Mouse (Mus musculus) gastrocnemius, postnatal 36 days (tissue): Measurements from ENCODE around the gene Psmc5. TPM values are rescaled to one million over a fixed set of nuclear protein-coding genes. Genes with fewer than 3 reads are reported as not detected.
A peak's percentile ranks its signal among the peaks of the same experiment; 100 is the strongest.
"Not testable (repeated sequence)": the region's sequence is repeated elsewhere in the genome, so short reads cannot be mapped to it uniquely, and the experiment has no call there.

Experiments used
- DNase-seq, 2 experiments: peaks; one replicate each; pipeline ENCODE4 v3.0.0; 2022
- intact Hi-C: fragments of 180-260 bp; cut with DNase I; formaldehyde crosslinking; loops from one replicate; pipeline ENCODE4 v1.15.1; 2025
- long read RNA-seq, 2 experiments: library from polyadenylated mRNA; stranded (forward); transcript quantifications; one replicate each; pipeline ENCODE4 v2.0.0; 2021
- total RNA-seq, 2 experiments: library from RNA; stranded (reverse); gene quantifications; 2 replicates each; pipeline ENCODE4 v1.2.3; 2021

Psmc5 gene
- 100 to 1,000 TPM; 122 to 134 TPM for total RNA-seq
- long read RNA-seq, experiment 1, transcript Psmc5-201 (11 exons, 1,316 nt) = major isoform, 268 of 304 reads
- long read RNA-seq, experiment 1, partial matches to known transcripts = 25 of 304 reads
- long read RNA-seq, experiment 1, other reads (novel, unspliced or antisense) = 11 of 304 reads
- long read RNA-seq, experiment 2, transcript Psmc5-201 (11 exons, 1,316 nt) = major isoform, 311 of 352 reads
- long read RNA-seq, experiment 2, partial matches to known transcripts = 33 of 352 reads
- long read RNA-seq, experiment 2, other reads (novel, unspliced or antisense) = 7 of 352 reads

DNA sequence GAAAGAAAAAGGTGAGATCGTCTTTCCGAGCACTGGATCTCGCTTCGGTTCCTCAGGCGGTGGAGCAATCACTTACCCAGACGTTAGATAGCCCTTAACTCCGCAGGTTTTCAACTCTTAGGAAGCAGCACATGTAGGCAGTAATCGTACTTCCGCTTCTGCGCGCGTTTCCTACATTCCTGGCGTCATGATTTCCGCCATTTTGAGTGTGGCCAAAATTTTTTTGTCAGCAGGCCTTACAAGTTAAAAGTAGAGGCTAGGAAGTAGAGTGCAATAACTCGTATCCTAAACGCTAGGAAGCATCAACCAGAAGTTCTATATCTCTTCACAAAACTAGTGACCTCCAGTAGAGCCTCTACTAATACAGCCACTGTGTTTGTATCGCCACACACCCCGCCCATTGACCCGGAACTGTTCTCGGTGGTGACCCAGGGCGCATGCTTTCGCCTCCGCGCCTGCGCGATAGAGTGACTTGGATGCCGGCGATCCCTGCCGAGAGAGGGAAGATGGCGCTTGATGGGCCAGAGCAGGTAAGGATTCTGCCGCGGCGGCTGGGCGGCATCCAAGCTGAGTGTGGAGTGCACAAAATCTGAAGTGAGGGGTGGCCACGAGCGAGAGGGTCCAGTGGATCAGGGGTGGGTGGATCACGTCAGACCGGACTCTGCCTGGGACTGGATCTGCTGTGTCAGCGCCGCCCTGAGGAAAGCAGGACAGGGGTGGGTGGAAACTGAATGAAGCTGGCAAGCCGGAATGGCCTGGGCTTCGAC lies at the start of gene Psmc5, which contains the start of gene Ftsj3:
Psmc5 (plus strand) TSS at position 470 of the 767 bp plus-strand sequence.
Ftsj3 (minus strand) TSS at position 395 of the 767 bp plus-strand sequence.
- intact Hi-C loops = loop anchor here (2.0 kb wide), 1 partner anchor 17 kb away; the partner anchor contains the start of gene Smarcd2

DNA sequence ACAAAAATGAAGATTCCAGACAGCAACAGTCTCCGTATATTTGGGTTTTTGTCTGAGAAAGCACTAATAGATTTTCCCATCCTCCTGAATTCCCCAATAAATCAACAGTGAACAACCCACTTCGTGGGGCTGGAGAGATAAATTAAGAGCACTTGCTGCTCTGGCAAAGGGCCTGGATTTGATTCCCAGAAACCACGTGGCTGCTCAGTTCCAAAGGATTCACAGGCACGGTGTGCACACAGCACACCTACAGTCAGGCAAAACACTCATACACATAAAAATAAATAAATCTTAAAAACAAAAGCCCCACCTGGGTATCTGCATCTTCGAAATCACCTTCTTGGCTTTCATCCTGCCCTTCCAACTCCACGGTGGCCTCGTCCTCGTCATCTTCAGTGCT lies 43.2 kb upstream of the Psmc5 start:
- intact Hi-C loops = no loop called here

More for the DNA sequence above, at the start of gene Psmc5, which contains the start of gene Ftsj3:
- DNase-seq = peak; percentile 97 to 99

DNA sequence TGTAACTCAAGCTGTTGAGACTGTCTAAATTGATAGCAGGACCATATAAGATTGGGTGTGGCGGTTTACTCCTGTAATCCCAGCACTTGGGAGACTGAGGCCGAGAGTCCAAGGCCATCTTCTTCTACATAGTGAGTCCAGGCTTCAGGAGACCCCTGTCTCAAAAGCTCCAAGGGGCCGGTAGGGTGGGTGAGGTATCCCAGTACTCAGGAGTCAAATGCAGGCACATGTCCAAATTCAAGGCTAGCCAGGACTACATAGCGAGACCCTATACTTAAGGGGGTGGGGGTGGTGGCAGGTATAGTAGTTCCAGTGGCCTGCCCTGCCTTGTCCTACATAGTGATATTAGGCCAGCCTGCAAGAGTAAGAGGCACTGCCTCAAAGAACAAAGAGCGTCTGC lies 41.1 kb upstream of the Psmc5 start:
- DNase-seq = no peak
- intact Hi-C loops = no loop called here

More for the DNA sequence above, 43.2 kb upstream of the Psmc5 start:
- no peak for DNase-seq

DNA sequence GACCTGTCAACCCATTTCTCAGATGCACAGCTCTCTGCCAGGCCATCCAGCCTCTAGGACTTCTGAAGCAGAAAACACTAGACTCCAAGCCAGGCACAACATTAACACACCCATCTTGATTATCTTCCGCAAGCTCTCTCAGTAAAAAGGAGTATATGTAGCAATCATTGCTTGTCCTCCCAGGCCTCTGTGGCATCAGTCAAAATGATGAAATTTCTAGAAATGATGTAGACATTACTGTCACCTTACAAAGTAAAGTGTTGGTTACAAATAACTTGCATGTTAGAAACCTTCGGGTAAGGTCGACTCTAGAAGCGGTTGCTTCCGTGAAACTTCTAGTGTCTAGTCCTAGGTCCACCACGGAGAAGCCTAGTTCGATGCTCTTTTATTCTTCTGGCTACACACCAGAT lies 40.5 kb upstream of the Psmc5 start:
- no peak for DNase-seq
- intact Hi-C loops = no loop called here

DNA sequence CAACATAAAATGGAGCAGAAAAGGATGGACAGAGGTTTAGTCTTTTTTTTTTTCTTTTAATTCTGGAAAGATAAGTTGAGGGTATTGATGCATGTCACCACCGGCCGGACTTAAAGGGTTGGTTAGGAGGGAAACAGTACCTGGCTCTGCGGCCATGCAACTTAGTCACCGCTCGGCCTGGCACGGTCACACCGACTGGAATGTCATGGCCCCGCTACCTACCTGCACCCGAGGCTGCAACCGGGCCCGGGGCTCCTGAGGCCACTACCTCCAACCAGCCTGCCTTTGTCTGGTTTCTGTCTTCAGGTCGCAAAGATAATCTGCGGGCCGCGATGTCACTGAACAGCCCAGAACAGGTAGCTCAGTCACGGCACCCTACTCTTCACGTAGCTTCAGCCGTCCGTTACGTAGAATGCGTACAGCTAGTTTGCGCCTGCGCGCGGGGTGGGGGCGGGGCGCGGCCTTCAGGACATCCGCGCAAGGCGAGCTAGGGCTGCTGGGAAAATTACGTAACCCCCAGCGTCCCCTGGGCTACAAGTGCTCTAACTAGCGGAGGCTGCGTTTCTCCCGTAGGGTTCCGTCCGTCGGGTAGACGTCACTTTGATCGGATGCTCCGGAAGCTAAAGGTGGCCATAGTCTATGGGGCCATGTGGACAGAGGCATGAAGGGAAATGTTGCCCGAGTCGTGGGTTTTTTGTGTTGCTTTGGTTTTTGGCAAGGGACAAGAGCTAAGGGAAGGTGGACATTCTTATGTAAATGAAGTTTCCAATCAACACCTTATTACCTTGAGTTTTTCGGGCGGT lies 39.8 kb upstream of the Psmc5 start, which contains the start of gene Ccdc47:
Ccdc47 (minus strand) TSS at position 418 of the 803 bp plus-strand sequence.
- peak; percentile 86 to 93 for DNase-seq
- intact Hi-C loops = no loop called here

DNA sequence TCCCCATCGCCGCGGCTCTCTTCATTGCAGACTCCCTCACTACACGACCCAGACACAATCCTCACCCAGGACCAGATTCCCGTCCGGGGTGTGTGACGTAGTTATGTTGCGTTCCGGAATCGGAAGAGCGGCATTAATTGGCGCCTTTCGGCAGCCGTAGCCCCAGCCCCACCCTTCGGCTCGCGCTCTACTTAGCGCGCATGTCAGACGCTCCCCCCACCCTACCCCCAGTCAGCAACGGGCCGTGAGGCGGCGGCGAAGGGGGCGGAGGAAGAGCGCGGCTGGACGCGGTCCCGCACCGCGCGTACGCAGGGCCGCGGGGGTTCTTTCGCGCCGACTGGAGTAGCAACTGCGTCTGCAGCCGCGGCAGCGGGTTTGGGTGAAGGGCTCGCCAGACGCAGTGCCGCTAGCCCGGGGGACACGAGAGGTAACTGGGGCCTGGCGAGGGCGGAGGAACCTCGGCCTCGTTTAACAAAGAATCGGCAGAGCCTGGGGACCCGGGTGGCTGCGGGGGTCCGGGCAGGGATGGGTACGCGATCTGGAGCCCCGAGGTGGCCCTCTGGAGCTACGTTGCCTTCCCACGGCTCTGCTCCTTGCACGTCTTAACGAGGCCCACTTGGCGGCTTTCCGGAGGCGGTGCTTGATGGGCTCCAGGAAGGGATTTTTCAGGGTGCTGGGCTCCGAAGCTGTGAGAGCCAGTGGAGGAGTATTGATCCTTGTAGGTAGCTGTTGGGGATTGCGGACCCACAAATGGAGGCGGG lies 39.0 kb upstream of the Psmc5 start, which contains the start of gene Ddx42:
Ddx42 (plus strand) TSS at position 197 of the 761 bp plus-strand sequence.
- intact Hi-C loops = no loop called here
- peak; percentile 82 to 88 for DNase-seq

DNA sequence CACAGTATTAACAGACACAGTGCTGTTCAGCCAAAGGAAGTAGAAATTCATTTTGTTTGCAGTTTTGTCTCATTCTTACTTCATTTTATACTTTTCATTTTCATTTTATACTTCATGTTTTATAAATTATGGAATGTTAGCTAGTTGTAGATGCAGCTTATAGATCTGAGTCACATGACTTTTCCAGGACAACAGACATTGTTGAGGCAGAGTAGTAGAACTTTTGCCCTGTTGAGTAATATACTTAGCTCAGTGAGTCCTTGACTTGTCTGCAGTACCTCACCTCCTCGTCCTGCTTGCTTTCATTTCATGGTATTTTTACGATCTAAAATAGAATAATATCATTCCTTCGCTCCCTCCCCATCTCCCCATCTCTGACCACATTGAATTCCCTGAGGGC lies 35.4 kb upstream of the Psmc5 start:
- intact Hi-C loops = no loop called here
- DNase-seq = no peak

DNA sequence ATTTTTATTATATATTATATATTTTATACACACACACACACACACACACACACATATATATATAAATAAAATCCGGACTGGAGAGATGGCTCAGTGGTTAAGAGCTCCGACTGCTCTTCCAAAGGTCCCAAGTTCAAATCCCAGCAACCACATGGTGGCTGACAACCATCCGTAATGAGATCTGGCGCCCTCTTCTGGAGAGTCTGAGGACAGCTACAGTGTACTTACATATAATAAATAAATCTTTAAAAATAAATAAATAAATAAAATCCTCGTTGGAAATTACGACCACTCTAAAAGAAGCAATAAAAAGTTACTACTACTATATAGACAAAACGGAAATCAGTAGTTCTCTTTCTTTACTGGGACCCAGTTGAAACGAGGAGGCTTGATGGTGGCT lies 22.0 kb upstream of the Psmc5 start:
- DNase-seq, intact Hi-C loops: not testable (repeated sequence)

DNA sequence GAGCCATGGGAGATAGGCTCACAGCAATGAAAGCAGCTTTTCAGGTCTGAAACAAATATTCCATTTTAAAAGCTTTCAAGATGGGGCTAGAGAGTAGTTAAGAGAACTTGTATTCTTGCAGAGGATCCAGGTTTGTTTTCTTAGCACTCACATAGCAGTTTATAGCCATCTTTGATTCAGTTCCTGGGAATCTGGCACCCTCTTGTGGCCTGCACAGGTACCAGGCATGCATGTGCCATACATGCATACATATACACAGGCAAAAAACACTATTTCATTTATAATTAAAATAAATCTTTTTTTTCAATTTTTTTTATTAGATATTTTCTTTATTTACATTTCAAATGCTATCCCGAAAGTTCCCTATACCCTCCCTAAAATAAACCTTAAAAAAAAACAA lies 9.1 kb upstream of the Psmc5 start:
- no peak for DNase-seq
- intact Hi-C loops = loop anchor here (2.0 kb wide), 1 partner anchor 18 kb away; no protein-coding TSS in a partner anchor

DNA sequence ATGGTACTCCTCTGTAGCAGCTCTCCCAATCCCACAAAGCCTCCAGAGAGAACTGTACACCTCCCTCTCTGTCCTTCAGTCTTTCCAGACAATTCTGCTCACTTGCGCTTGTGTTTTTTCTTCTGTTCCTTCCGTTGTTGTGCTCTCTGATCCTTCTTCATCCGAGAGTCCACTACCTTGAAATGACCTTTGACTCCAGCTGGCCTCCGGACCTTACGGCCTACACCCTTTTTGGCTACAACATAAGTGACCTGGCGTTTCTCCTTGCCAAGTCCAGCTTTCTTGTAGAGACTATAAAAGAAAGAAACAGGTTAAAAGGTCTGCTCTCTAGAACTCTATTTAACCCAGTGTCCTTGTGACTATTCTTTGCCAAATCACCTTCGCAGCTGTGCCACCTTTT lies 6.6 kb upstream of the Psmc5 start:
- intact Hi-C loops = no loop called here
- DNase-seq = no peak

DNA sequence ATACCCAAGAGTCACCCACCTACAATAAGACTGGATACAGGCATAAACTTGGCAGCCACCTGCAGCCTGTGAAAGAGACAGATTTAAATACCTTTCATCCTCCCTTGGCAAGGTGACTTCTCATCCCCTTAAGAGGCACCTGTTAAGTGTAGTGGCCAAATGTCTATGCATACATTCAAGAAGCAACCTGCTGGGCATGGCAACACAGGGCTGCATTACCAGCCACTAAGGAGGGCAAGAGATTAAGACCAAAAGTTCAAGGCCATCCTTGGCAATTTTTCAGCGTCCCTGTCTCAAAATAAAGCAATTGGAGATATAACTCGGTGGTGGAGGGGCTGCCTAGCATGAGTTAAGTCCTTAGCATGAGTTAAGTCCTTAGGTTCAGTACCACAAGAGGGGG lies 1.2 kb upstream of the Psmc5 start:
- no peak for DNase-seq
- intact Hi-C loops = no loop called here

DNA sequence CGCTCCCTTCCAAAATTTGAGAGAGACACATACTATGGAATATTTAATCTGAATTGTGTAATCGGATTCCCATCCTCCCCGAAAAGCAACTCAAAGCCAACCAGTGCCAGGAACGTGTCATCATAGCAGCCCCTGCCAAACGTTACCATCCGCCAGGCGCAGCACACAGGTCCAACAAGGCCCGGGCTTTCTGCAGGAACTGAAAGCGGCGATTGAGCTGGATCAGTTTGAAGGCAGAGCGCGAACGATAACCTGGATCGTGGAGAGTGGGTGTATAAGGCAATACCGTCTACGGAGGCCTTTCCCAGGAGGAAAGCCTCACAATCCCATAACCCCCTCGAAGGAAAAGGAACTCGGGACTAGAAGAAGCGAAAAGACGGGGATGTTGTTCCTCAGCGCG lies 780 bp upstream of the Psmc5 start:
- intact Hi-C loops = no loop called here
- DNase-seq = no peak

DNA sequence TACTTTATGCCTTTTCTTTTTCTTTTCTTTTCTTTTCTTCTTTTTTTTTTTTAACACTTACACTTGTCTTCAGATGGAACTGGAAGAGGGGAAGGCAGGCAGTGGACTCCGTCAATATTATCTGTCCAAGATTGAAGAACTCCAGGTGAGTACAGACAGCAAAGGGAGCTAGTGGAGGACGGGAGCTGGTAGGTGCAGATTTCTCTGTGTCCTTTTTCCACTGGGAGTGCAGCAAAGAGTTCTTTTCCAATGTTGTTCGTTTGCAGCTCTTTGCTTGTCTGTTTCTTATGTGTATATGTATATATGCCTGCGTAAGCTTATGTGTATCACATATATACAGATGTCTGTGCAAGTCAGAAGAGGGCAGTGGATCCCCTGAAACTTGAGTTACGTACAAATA lies 821 bp downstream of the Psmc5 start:
- intact Hi-C loops = loop anchor here (2.0 kb wide), 1 partner anchor 16 kb away; the partner anchor contains the start of gene Smarcd2
- no peak for DNase-seq

DNA sequence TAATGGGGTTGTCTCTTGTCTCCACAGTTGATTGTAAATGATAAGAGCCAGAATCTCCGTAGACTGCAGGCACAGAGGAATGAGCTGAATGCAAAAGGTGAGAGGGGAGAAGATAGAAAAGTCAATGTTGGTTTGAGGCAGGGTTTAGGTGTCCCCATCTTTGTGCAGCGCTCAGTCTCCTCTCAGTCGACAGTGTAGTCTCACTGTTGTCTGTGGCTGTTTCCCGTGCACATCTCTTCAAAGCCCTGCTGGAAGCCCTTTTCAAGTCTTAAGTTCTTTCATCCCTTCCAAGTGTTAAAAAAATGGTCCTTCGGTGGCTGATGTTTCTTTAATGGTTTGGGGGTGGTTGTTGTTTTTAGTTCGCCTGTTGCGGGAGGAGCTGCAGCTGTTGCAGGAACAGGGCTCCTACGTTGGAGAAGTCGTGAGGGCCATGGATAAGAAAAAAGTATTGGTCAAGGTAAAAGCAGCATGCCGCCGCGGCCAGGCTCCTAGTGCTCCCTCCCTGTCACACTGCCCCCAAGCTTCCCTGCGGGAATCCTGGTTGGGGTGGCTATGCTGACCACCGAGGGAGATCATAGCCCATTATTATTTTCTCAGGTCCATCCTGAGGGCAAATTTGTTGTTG lies 5.0 kb downstream of the Psmc5 start:
- intact Hi-C loops = no loop called here
- no peak for DNase-seq

DNA sequence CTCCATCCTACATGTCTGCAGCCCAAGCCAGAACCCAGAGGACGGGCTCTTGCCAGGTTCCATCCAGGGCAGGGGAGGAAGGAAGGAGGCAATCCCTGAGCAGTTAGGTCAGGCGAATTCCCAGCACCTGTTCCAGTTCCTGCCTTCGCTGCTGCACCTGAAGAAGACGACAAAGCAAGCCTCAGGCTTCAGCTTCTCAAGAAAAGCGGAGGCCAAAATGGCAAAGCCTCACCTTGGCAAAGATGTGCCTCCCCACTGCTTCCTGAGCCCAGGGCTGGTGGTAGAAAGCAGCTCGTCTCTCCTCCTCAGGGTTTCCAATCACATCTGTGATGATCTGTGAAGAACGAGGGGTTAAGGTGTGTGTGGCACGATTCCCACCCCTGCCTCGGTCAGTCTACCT lies 8.0 kb downstream of the Psmc5 start:
- no peak for DNase-seq
- intact Hi-C loops = no loop called here

DNA sequence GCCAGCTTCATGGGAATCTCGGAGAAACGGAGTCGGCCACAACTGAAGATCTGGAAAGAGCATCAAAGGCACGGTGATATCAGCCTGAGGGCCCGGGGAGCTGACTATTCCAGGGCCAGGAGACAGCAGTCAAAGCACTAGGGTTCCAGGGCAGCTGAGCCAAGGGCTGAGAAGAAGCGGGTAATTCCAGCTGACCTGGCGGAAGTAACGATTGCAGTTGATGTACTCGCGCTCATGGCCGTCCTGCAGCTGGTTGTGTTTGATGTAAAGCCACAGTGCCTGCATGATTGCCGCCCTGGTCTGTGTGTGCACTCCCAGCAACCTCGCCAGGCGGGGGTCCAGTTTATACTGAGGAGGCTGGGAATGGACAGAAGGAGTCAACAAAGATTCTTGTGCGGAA lies 9.0 kb downstream of the Psmc5 start:
- DNase-seq = no peak
- intact Hi-C loops = no loop called here

DNA sequence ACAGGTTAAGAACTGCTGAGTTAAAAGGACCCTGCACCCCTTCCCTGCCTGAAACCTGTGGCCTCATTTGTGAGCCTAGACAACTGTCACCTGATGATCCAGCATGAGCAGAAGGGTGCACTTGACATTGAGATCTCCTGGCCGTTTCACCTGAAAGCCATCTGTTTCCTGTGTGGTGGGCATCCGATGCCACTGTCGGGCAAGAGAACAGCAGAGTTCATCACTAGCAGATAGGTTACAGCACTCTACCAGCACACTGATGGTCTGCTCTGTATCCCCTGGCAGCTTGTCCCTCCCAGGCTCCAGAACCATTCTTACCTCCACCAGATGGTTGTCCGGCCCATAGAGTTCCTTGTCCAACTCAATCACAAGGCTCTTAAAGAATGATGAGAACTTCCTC lies 9.6 kb downstream of the Psmc5 start:
- intact Hi-C loops = no loop called here
- no peak for DNase-seq

DNA sequence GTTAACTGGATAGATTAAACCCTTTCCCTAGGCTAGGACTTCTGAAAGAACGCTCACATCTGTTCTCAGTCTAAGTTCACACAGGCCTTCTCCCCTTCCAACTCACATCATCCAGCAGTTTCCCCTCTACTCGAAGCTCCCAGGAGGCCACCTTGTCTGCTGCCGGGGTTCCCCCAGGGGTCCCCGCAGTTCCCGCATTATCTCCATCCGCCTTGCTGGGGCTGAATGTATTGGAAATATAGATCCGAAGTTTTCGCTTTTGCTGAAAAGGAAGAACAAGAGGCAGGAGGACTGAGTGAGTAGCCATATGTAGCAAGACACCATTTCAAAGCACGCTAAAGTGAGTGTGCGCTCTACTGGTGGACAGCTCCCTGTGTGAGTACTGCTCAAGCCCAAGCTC lies 10.5 kb downstream of the Psmc5 start:
- intact Hi-C loops = no loop called here
- DNase-seq = no peak

DNA sequence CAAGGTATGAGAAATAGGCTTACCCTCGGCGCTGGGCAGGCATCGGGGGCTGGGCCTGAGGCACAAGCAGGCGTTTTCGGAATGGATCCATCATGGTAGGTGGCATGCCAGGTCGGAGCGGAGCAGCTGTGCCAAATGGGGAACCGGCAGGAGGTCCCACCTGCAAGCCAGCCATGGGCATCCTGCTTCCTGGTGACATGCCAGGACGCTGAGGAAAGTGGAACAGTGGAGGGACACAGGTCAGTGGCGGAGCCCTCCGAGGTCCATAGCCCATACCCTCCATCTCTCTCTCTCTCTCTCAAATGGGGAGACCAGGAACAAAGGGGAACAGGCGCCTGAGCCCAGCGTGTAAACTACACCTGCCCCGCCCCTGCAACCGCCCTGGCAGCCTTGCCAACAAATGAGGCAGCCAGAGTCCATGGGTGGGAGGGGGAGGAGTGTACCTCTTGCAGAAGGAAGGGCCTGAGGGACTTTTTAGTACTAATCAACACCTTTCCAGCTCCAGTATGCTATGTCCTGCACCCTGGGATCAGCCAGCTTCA lies 11.4 kb downstream of the Psmc5 start:
- peak in 1 of 2 experiments; percentile 57 for DNase-seq
- intact Hi-C loops = no loop called here
